Mouse (Mus musculus) olfactory bulb, adult 2 months (tissue): ENCODE data around the gene Mapk10.

Experiments used
- CTCF ChIP-seq: fragments of 200-500 bp; IDR thresholded peaks from 2 replicates; pipeline ENCODE4 v1.5.1; 2012; ENCODE audit warnings: low read depth, mild to moderate bottlenecking, low read length, moderate library complexity; ENCODE audit not compliant: insufficient read depth
- POLR2A ChIP-seq: fragments of 200-500 bp; IDR thresholded peaks from 2 replicates; pipeline ENCODE4 v1.6.1; 2012; ENCODE audit warnings: mild to moderate bottlenecking, low read depth, low read length, moderate library complexity; ENCODE audit not compliant: insufficient read depth

- TF ChIP-seq CTCF (no peak), POLR2A (no peak)
Observed at GRCm38 (mm10) chr5:102952918-102953317, 258.2 kb downstream of the Mapk10 start.
